Mouse (Mus musculus): ENCODE measurements around the gene Gpr139.

Gpr139 gene

DNA sequence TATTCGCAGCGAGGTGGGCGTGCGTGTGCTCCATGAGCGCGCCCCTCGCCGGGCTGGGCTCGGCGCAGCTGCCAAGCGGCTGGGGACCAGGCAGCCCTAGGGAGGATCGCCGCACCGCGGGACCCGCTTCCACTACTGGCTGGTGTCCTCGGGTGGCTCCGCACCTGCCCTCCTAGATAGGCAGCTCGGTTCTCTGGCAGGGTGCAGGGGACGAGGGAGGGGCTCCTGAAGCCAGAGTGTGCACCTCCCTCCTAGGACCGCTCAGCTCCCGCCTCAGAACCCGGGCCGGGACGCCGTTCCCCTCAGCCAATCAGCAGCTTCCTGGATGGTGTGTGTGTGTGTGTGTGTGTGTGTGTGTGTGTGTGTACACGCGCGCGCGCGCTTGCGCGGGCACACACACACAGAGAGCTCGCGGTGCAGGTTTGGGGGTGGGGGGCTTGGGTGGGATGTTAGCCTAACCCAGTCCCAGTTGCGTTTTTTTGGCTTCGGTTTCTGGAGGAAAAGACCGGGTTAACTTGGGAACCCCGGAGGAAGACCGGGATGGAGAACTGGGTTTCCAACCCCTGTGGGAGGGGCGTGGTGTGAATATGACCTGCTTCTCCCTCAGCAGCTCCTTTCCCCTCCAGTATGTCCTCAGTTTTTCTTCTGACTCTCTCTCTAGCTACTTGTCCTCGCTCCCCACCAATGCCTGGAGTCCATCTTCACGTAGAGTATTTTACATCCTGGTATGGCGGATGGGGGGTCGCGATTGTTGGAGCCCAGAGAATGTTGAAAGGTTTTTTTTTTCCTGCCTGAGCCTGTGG is at the start of gene Gpr139:
Gene Gpr139 (minus strand): TSS at position 263 of the 803 bp plus-strand sequence.
- 1% methylated on average over 47 of the region's 47 CpGs for WGBS

- WGBS: 63% methylated on average over 3 of the region's 3 CpGs
Observed at GRCm38 (mm10) chr7:119230971-119231370, 46.6 kb upstream of the Gpr139 start.

DNA sequence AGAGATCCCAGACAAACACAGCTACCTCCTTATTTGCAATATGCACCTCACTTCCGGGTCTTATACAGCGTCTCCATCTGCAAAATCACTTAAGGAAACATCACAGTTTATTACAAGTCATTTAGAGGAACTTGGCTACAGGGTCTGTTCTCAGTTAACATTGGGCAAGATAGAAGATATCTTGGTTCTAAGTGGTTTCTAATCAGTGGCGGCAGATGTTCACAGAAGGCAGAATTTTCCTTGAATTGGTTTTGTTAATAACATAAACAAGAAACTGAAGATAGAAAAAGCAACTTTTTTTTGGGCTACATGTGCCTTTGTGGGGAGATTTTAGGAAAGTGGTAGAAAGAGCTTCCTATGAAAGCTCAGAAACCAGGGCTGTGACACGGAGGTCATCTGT is 38.3 kb upstream of the Gpr139 start:
- WGBS: 88% methylated on average over 4 of the region's 4 CpGs

DNA sequence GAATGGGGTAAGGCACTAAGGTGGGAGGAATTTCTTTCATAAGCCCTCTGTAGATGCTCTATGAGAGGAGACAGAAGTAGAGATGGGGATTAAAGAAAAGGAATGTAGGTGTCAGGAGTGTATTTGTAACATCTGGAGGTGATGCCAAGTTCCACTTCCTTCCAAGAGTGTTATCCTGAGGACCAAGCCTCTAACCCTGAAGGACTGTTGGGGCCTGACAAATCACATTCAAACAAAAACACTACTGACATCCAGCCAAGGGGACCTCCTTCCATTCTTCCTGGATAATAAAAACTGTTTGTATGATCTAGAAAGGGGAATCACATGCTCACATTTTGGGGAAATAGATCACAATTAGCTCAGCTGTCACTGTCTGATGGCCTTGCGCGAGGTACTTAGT is 34.7 kb upstream of the Gpr139 start:
- WGBS: 96% methylated on average over 2 of the region's 2 CpGs

- WGBS: 85% methylated on average over 3 of the region's 3 CpGs
Observed at GRCm38 (mm10) chr7:119207251-119207650, 22.8 kb upstream of the Gpr139 start.

DNA sequence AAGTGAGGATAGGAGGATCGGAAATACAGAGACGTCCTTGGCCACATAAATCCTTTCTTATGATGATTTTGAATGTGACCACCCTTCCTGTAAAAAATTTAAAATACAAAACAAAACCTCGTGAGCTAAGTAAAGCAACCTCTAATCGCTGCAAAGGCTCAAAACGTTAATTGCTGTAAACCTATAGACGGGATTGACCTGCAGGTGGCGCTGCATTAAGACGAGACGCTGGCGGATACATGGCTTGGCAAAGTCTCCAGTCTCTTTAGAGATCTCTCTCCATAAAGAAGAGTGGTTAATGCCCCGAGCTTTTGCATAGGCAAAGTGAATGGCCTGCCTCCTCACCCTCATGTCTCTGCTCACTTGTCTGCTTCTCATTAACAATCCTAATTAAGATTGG is 2.0 kb upstream of the Gpr139 start:
- 18% methylated on average over 11 of the region's 11 CpGs for WGBS

DNA sequence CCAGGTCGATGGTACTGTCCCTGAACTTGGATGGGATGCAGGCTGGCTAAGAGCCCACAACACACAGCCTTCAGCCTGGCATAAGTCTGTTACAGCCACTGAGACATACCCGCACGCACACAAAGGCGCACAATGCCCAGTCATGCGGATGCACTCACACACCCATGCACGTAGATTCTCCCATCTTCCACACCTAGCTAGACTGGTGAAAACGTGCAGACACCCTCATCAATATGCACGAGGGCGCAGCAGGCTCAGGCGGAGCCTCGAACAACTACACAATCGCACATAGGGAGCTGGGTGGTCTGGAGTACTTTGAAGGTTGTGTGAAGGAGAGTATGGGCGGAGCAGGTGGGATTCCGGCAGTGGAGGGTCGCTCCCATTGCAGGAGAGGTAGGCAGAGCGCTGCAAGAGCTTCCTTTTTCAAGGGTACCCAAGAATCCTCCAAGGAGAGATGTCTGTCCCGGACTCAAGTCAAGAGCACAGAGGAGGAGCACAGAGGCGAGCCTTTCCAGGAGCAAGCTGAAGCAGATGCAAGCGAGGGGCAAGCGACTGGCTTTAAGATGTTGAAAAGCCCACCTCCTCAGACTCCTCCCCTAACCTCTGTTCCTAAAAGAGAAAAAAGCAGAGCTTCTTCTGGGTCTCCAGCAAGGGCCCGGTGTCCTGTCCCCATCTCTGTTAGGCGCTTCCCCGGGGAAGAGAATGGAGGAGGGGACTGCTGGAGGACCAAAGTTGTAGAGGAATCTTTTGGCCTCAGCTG is 958 bp upstream of the Gpr139 start:
- 6% methylated on average over 23 of the region's 23 CpGs for WGBS

GRCm38 (mm10) chr7:119181053-119181452 is 3.4 kb downstream of the Gpr139 start:
- WGBS: 36% methylated on average over 4 of the region's 4 CpGs

GRCm38 (mm10) chr7:119160015-119160414 is 24.4 kb downstream of the Gpr139 start:
- WGBS: 89% methylated on average over 3 of the region's 3 CpGs

DNA sequence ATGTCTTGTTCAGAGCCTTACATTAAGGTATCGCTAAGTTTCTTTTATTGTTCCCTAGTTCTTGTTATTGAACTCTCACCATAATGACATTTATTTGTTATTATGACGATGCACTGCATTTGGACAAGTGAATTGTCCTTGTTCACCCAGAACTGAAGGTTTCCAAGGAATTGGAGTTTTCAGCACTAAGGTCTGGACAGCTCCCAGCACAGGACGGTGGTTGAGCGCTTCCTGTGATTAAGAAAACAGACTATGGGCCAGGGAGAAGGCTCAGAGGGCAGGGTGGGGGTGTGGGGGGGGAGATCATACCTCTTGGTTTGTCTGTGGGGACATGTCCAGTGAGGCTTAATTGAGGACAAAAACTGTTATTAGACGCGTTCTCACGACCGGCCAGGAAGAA is 72.6 kb downstream of the Gpr139 start:
- WGBS: 75% methylated on average over 8 of the region's 8 CpGs

GRCm38 (mm10) chr7:119105878-119106277 is 78.5 kb downstream of the Gpr139 start:
- 87% methylated on average over 4 of the region's 4 CpGs for WGBS

GRCm38 (mm10) chr7:119096583-119096982 is 87.8 kb downstream of the Gpr139 start:
- WGBS: 76% methylated on average over 3 of the region's 3 CpGs

All from cerebral cortex, adult 2 months (tissue).